Comparison of ENCODE assay signal across 14 mouse cellular contexts in the genomic region with DNA sequence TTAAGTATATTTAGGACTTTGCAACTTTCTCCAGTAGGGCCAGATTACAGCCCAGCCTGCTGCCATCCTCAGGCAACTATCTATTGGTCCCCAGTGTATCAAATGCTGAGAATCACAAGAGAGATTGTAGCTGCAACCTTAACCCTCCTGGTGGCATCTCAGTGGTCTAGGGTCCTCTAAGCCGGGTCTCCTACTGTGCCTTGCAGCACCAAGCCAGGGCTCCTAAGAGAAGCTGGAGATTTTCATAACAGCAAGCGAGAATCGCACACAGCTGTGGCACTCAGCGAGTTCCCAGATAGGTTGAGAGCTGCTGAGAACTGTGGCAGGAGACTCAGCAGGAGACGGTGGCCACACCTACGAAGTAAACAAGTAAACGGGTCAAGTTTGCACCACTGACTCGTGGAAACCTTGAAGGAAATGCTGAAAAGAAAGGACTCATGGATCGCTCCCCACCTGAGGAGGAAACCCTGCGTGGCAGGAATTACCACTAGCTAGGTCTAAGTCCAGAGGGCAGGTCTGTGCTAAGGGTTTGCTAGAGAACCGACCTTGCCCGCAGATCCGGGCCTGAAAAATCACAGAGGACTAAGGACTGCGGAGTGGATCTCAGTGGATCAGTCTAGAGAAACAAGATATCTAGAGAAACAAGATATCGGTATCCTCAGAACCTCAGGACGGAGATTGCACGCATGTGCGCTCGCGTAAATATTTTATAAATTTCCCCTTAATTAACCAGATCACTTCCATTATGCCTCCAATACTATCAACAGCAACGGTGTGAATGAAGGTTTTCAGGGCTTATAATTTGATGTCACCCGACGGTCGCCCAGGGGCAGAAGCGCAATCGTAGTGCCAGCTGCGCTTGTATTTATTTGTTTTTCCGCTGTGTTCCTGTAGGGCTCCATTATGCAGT. TPM values are rescaled to one million over a fixed set of nuclear protein-coding genes. Genes with fewer than 3 reads are reported as not detected.
DNase-seq lines count a peak whose midpoint lies in the region; ATAC-seq lines count a peak whose summit lies in the region.
"Had no signal": no experiment of that assay in that cellular context is flagged by ENCODE, and none has a peak within 500 bp of the region (broad histone marks: within the 10 kb centered on the region; RNA-seq: fewer than 3 reads in every experiment).

No protein-coding gene starts in this region.

- H3K9me3 ChIP-seq in heart, embryonic 12.5 days (replicated peaks): no peaks in the 10 kb centered on the region
- no peaks in the 10 kb centered on the region for H3K9me3 ChIP-seq in hindbrain, embryonic 13.5 days
- H3K9me3 ChIP-seq in midbrain, embryonic 16.5 days (replicated peaks; ENCODE audit: control insufficient read depth, low read length, poor library complexity, severe bottlenecking): no peaks in the 10 kb centered on the region
- H3K9me3 ChIP-seq: limb, embryonic 12.5 days had no signal

- H3K27me3 ChIP-seq in heart, embryonic 12.5 days (replicated peaks): peaks cover 71% of the 10 kb centered on the region
- H3K27me3 ChIP-seq in hindbrain, embryonic 13.5 days: peaks cover 95% of the 10 kb centered on the region
- H3K27me3 ChIP-seq in midbrain, embryonic 16.5 days (ENCODE audit: control insufficient read depth, insufficient read depth, low read depth, low read length): peaks cover 30% of the 10 kb centered on the region

- no peak for DNase-seq in heart, postnatal 10 days
- DNase-seq in R1 (ENCODE audit: low read depth, low spot score): peak; percentile 25
- no peak for DNase-seq in Muller cell, postnatal 12 days (ENCODE audit: inconsistent ontology term)
- DNase-seq in layer of hippocampus, adult 9-11 months: no peak
- DNase-seq: adrenal gland, postnatal 10 days; gastrocnemius, postnatal 10 days; kidney, adult 11 months; lung, postnatal 14 days had no signal

- peaks cover 10% of the 10 kb centered on the region; the same call in 1 of the 2 replicates for H3K4me1 ChIP-seq in heart, embryonic 12.5 days (replicated peaks)
- peaks cover 36% of the 10 kb centered on the region for H3K4me1 ChIP-seq in hindbrain, embryonic 13.5 days (replicated peaks)
- H3K4me1 ChIP-seq in midbrain, embryonic 16.5 days (ENCODE audit: control insufficient read depth, insufficient read depth, low read length): peaks cover 14% of the 10 kb centered on the region

- no peak for ATAC-seq in heart, embryonic 12.5 days (ENCODE audit: insufficient number of reproducible peaks, low FRiP score)
- no peak for ATAC-seq in hindbrain, embryonic 13.5 days (ENCODE audit: low FRiP score)
- ATAC-seq in midbrain, embryonic 16.5 days: no peak
- no peak for ATAC-seq in frontal cortex, adult (ENCODE audit: low TSS enrichment)

- H3K9ac ChIP-seq in heart, embryonic 12.5 days: no peak overlapping the region
- H3K9ac ChIP-seq in hindbrain, embryonic 13.5 days: no peak overlapping the region
- no peak overlapping the region for H3K9ac ChIP-seq in midbrain, embryonic 16.5 days (ENCODE audit: low read depth, low read length)
- H3K9ac ChIP-seq: limb, embryonic 12.5 days had no signal

- no peaks in the 10 kb centered on the region for H3K36me3 ChIP-seq in heart, embryonic 12.5 days
- no peaks in the 10 kb centered on the region for H3K36me3 ChIP-seq in hindbrain, embryonic 13.5 days
- no peaks in the 10 kb centered on the region for H3K36me3 ChIP-seq in midbrain, embryonic 16.5 days (ENCODE audit: control insufficient read depth, insufficient read depth, low read length)
- H3K36me3 ChIP-seq: limb, embryonic 12.5 days had no signal

- peak overlapping the region; percentile 56 for H3K4me2 ChIP-seq in heart, embryonic 12.5 days
- H3K4me2 ChIP-seq in hindbrain, embryonic 13.5 days: peak overlapping the region; percentile 36
- peak overlapping the region; percentile 34 for H3K4me2 ChIP-seq in midbrain, embryonic 16.5 days (ENCODE audit: low read length)
- H3K4me2 ChIP-seq: limb, embryonic 12.5 days had no signal

- no peak overlapping the region for H3K27ac ChIP-seq in heart, embryonic 12.5 days (ENCODE audit: poor library complexity, severe bottlenecking)
- no peak overlapping the region for H3K27ac ChIP-seq in hindbrain, embryonic 13.5 days
- H3K27ac ChIP-seq in midbrain, embryonic 16.5 days (ENCODE audit: low read length): no peak overlapping the region
- H3K27ac ChIP-seq: limb, embryonic 12.5 days had no signal

- peak overlapping the region; percentile 21 for H3K4me3 ChIP-seq in heart, embryonic 12.5 days
- H3K4me3 ChIP-seq in hindbrain, embryonic 13.5 days: 0 out of 2 replicates have a peak overlapping the region, but pooled peaks have one; percentile 11
- no peak overlapping the region for H3K4me3 ChIP-seq in midbrain, embryonic 16.5 days (ENCODE audit: low read depth, low read length)
- H3K4me3 ChIP-seq: limb, embryonic 12.5 days had no signal

- 3% methylated on average over 28 of the region's 28 CpGs for WGBS in heart, embryonic 12.5 days
- WGBS in hindbrain, embryonic 13.5 days: 3% methylated on average over 28 of the region's 28 CpGs
- WGBS in midbrain, embryonic 16.5 days: 5% methylated on average over 28 of the region's 28 CpGs

- intact Hi-C loops in heart, postnatal 10 days (cut with DNase I): no loop called here

RNA-seq across cellular contexts. Expression of a gene that starts 4.1 kb away (rescaled TPM):
- 2.7 and 3.1 TPM in 2 replicates for polyA plus RNA-seq in heart, embryonic 12.5 days (2016; fragmentation: Nextera tagmentation; extraction: Ambion mirVana)
- total RNA-seq in heart, postnatal 10 days (2021): 1 to 10 TPM; 3.9 to 4.6 TPM
- 8.3 and 8.7 TPM in 2 replicates for polyA plus RNA-seq in hindbrain, embryonic 13.5 days (2015; fragmentation: Nextera tagmentation; extraction: Ambion mirVana)
- polyA plus RNA-seq in midbrain, embryonic 16.5 days (2015; fragmentation: Nextera tagmentation; extraction: Ambion mirVana): 9.6 and 10.3 TPM in 2 replicates
- polyA plus RNA-seq: C2C12 had no signal
